Mouse (Mus musculus): ENCODE results near the gene Tacc2. TPM values are rescaled to one million over a fixed set of nuclear protein-coding genes. Genes with fewer than 3 reads are reported as not detected.

Gene Tacc2
- total RNA-seq, 1 experiment from 2014 or later: 2.0 TPM

DNA sequence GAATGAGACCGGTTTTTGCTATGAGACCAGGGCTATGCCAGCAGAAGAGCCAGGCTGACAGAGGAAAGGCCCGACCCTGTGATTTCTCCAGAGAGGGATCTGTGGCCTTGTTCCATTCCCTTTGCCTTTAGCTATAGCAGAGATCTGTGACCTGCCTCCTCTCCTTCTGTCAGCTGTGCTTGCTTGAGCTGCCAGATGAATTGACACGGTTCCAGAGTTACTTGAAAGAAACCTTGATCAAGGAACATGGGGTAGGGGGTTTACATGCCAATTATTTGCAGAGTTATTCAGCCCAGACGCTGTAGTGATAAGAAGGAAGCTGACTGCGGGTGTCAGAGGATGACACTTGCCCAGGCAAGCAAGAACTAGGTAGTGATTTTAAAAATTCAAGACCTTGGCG is 20.3 kb downstream of the Tacc2 start:
- no peak for ATAC-seq (replicated peaks in 1 of 2; ENCODE audit: insufficient read depth in 1 of 2, low FRiP score in 2 of 2, low TSS enrichment in 1 of 2, low read depth in 1 of 2, poor library complexity in 2 of 2, severe bottlenecking in 2 of 2)

GRCm38 (mm10) chr7:130600074-130600473 is 22.8 kb downstream of the Tacc2 start:
- no peak for ATAC-seq (replicated peaks in 1 of 2; ENCODE audit: insufficient read depth in 1 of 2, low FRiP score in 2 of 2, low TSS enrichment in 1 of 2, low read depth in 1 of 2, poor library complexity in 2 of 2, severe bottlenecking in 2 of 2)

GRCm38 (mm10) chr7:130600546-130600945 is 23.3 kb downstream of the Tacc2 start:
- ATAC-seq (replicated peaks in 1 of 2; ENCODE audit: insufficient read depth in 1 of 2, low FRiP score in 2 of 2, low TSS enrichment in 1 of 2, low read depth in 1 of 2, poor library complexity in 2 of 2, severe bottlenecking in 2 of 2): no peak

DNA sequence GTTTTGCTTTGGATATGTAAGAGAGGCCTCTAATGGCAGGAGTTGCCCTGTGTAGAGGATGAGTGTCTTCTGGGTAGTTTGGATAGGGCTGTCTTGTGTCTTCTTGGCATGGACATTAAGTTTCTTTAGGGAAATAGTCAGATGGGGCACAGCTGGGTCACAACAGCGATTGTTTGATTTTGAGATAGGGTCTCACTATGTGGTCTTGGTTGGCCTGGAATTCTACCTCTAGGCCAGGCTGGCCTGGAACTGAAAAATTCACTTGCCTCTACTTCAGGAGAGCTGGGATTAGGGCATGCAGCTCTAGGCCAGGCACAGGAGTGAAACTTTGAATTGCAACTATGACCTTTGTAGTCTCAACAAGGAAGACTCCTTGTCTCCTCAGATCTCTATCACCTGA is 25.6 kb downstream of the Tacc2 start:
- no peak for ATAC-seq (replicated peaks in 1 of 2; ENCODE audit: insufficient read depth in 1 of 2, low FRiP score in 2 of 2, low TSS enrichment in 1 of 2, low read depth in 1 of 2, poor library complexity in 2 of 2, severe bottlenecking in 2 of 2)

GRCm38 (mm10) chr7:130603556-130603955 is 26.3 kb downstream of the Tacc2 start:
- ATAC-seq (replicated peaks in 1 of 2; ENCODE audit: insufficient read depth in 1 of 2, low FRiP score in 2 of 2, low TSS enrichment in 1 of 2, low read depth in 1 of 2, poor library complexity in 2 of 2, severe bottlenecking in 2 of 2): no peak

DNA sequence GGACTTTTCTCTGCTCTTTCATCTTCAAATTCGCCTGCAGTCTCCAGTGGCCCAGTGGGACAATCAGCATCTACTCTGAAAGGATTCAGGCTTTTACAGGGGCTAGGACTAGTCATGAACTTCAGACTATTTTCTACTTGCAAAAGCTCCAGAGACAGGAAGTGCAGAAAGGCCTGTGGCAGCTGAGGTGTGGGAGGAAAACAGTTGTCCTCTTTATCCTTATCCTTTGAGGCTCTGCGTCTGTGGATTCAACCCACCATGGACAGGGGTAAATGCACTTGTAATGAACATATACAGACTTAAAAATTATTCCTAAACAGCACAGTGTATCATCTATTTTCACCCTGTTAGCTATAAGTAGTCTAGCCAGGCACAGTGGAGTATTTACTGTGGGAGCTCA is 27.2 kb downstream of the Tacc2 start:
- ATAC-seq (replicated peaks in 1 of 2; ENCODE audit: insufficient read depth in 1 of 2, low FRiP score in 2 of 2, low TSS enrichment in 1 of 2, low read depth in 1 of 2, poor library complexity in 2 of 2, severe bottlenecking in 2 of 2): no peak

- ATAC-seq (replicated peaks in 1 of 2; ENCODE audit: insufficient read depth in 1 of 2, low FRiP score in 2 of 2, low TSS enrichment in 1 of 2, low read depth in 1 of 2, poor library complexity in 2 of 2, severe bottlenecking in 2 of 2): peak; percentile 76 to 80
Measured at GRCm38 (mm10) chr7:130605111-130605510, 27.9 kb downstream of the Tacc2 start.

- no peak for ATAC-seq (replicated peaks in 1 of 2; ENCODE audit: insufficient read depth in 1 of 2, low FRiP score in 2 of 2, low TSS enrichment in 1 of 2, low read depth in 1 of 2, poor library complexity in 2 of 2, severe bottlenecking in 2 of 2)
Measured at GRCm38 (mm10) chr7:130606958-130607357, 29.7 kb downstream of the Tacc2 start.

- no peak for ATAC-seq (replicated peaks in 1 of 2; ENCODE audit: insufficient read depth in 1 of 2, low FRiP score in 2 of 2, low TSS enrichment in 1 of 2, low read depth in 1 of 2, poor library complexity in 2 of 2, severe bottlenecking in 2 of 2)
Measured at GRCm38 (mm10) chr7:130613973-130614372, 36.7 kb downstream of the Tacc2 start.

- no peak for ATAC-seq (replicated peaks in 1 of 2; ENCODE audit: insufficient read depth in 1 of 2, low FRiP score in 2 of 2, low TSS enrichment in 1 of 2, low read depth in 1 of 2, poor library complexity in 2 of 2, severe bottlenecking in 2 of 2)
Measured at GRCm38 (mm10) chr7:130617591-130617990, 40.4 kb downstream of the Tacc2 start.

GRCm38 (mm10) chr7:130621068-130621467 is 43.8 kb downstream of the Tacc2 start:
- ATAC-seq (replicated peaks in 1 of 2; ENCODE audit: insufficient read depth in 1 of 2, low FRiP score in 2 of 2, low TSS enrichment in 1 of 2, low read depth in 1 of 2, poor library complexity in 2 of 2, severe bottlenecking in 2 of 2): no peak

GRCm38 (mm10) chr7:130621953-130622352 is 44.7 kb downstream of the Tacc2 start:
- no peak for ATAC-seq (replicated peaks in 1 of 2; ENCODE audit: insufficient read depth in 1 of 2, low FRiP score in 2 of 2, low TSS enrichment in 1 of 2, low read depth in 1 of 2, poor library complexity in 2 of 2, severe bottlenecking in 2 of 2)

DNA sequence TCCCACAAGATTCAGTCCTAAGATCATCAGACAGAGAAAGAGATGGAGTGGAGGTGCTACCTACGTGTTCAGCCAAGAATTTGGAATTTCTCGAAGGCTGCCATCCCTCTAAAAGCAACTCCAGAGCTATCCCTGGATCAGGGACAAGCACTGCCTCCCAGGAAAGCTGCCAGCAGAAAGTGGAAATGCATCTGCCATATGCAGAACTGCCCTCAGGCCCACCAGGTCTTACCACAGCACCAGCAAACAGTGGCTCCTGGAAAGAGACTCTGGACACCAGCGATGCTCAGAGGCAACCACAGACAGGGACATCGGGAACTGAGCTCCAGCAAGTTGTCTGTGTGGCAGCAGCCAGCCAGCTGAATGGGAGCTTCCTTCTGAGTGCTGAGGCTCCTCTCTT is 45.1 kb downstream of the Tacc2 start:
- ATAC-seq (replicated peaks in 1 of 2; ENCODE audit: insufficient read depth in 1 of 2, low FRiP score in 2 of 2, low TSS enrichment in 1 of 2, low read depth in 1 of 2, poor library complexity in 2 of 2, severe bottlenecking in 2 of 2): no peak

DNA sequence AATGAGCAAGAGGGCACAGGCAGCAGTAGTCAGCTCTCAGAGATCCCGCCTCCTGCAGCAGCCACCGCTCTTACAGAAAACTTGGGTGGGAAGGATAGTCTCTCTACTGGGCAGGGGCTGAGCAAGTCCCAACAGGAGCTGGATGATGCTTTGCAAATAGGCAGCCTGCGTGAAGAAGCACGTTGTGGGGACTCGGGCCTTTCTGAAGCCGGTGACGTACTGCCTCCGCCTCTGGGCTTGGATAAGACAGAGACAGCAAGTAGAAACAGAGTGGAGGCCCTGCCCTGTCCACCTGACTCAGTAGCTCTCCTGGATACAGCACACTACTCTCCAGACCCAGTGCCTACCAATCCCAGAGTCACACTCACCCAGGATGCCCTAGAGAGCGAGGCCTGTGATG is 47.1 kb downstream of the Tacc2 start:
- no peak for ATAC-seq (replicated peaks in 1 of 2; ENCODE audit: insufficient read depth in 1 of 2, low FRiP score in 2 of 2, low TSS enrichment in 1 of 2, low read depth in 1 of 2, poor library complexity in 2 of 2, severe bottlenecking in 2 of 2)

DNA sequence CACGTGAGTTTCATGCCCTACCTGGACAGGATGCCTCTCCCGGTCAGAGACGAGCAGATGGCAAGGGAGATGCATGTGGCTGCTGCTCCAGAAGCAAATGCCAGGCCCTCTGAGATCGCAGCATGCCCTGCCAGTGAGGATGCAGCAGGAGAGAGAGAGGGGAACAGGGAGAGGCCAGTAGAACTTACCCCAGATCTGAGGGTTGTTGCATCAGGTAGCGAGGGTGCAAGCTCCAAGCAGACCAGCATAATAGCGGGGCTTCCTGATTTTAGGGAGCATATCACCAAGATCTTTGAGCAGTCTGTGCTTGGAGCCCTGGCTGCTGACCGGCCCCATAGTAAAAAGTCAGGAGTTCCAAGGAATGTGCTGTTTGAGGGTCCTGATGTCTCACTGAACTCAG is 48.1 kb downstream of the Tacc2 start:
- peak in 1 of 2 experiments; percentile 25; a peak in 1 of 4 replicates for ATAC-seq (replicated peaks in 1 of 2; ENCODE audit: insufficient read depth in 1 of 2, low FRiP score in 2 of 2, low TSS enrichment in 1 of 2, low read depth in 1 of 2, poor library complexity in 2 of 2, severe bottlenecking in 2 of 2)

- ATAC-seq (replicated peaks in 1 of 2; ENCODE audit: insufficient read depth in 1 of 2, low FRiP score in 2 of 2, low TSS enrichment in 1 of 2, low read depth in 1 of 2, poor library complexity in 2 of 2, severe bottlenecking in 2 of 2): no peak
Measured at GRCm38 (mm10) chr7:130628601-130629000, 51.4 kb downstream of the Tacc2 start.

DNA sequence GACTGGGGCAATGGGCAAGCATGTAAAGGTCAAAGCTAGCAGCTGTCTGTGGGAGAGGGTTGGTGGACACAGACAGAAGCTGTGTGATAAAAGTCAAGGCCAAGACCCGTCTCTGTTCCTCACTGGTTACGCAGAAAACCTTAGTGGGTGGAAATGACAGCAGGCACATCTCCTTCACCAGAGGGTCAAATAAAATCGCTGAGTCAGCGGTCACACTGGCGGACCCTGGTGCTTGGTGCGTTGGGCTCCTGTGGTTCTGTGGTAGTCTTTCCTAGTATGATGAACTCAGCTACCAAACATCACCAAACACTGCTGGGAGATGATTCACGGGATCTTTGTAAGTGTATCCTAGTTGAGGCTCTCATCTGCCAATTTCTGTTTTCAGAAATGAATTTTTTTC is 52.8 kb downstream of the Tacc2 start:
- ATAC-seq (replicated peaks in 1 of 2; ENCODE audit: insufficient read depth in 1 of 2, low FRiP score in 2 of 2, low TSS enrichment in 1 of 2, low read depth in 1 of 2, poor library complexity in 2 of 2, severe bottlenecking in 2 of 2): no peak

- no peak for ATAC-seq (replicated peaks in 1 of 2; ENCODE audit: insufficient read depth in 1 of 2, low FRiP score in 2 of 2, low TSS enrichment in 1 of 2, low read depth in 1 of 2, poor library complexity in 2 of 2, severe bottlenecking in 2 of 2)
Measured at GRCm38 (mm10) chr7:130630956-130631355, 53.7 kb downstream of the Tacc2 start.

DNA sequence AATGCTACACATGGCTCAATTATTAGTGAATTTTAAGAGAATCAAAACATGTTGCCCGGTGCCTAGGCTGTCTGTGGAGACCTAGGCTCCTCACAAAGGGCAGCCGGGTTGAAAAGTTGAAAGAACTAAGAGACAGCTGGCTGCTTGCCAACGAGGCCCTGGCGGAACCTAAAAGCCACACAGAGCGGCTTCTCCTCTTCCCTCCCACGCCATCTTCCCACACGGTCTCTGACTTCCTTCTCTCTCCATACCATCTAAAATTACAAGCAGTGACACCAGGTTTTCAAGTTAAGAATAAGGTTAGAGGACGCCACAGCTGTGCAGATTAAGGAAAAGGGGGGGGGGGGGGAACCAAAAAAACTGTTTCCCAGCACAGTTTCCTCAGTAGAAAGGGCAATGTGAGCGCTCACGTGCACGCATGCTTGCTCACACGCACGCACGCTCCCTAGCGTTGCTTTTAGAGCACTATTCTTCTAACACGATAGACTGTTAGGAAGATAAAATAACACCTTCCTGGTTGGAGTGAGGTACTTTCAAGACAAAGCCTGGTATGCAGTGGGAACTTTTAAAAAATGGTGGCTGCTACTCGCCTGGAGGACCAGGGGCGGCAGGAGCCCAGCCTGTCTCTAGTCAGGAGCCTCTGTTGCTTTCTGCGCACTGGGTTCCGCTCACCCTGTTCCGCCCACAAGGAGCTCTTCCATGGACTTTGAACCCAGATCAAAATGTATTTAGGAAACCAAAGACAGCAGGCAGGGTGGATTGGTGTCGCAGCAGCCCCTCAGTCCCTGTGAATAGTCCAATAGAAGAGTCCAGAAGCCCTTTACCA is 54.5 kb downstream of the Tacc2 start:
- peak; percentile 66 to 74 for ATAC-seq (replicated peaks in 1 of 2; ENCODE audit: insufficient read depth in 1 of 2, low FRiP score in 2 of 2, low TSS enrichment in 1 of 2, low read depth in 1 of 2, poor library complexity in 2 of 2, severe bottlenecking in 2 of 2)
